Mouse (Mus musculus): Measurements from ENCODE around the gene Alkbh4. TPM values are rescaled to one million over a fixed set of nuclear protein-coding genes. Genes with fewer than 3 reads are reported as not detected.

Gene Alkbh4
- polyA plus RNA-seq, 1 experiment from 2014 or later, result 25.6 TPM

- Histone ChIP-seq H3K36me3 (replicated peaks) (peaks cover 18% of the 10 kb centered on the region), H3K27me3 (ENCODE audit: poor library complexity, severe bottlenecking) (peaks cover 17% of the 10 kb centered on the region), H3K9me3 (peaks cover 4% of the 10 kb centered on the region; the same call in 1 of the 2 replicates), H3K27ac (no peak overlapping the region), H3K4me1 (peaks cover 20% of the 10 kb centered on the region), H3K4me3 (no peak overlapping the region)
- DNase-seq (ENCODE audit: extremely low spot score, low spot score), result no peak
- WGBS, result 84% methylated on average over 9 of the region's 9 CpGs
Measured at GRCm38 (mm10) chr5:136172939-136173338, 37.0 kb downstream of the Alkbh4 start.

GRCm38 (mm10) chr5:136173606-136174463, 37.9 kb downstream of the Alkbh4 start:
- Histone ChIP-seq H3K36me3 (replicated peaks) (peaks cover 22% of the 10 kb centered on the region), H3K27me3 (ENCODE audit: poor library complexity, severe bottlenecking) (peaks cover 17% of the 10 kb centered on the region), H3K27ac (no peak overlapping the region), H3K4me3 (no peak overlapping the region), H3K4me1 (peaks cover 20% of the 10 kb centered on the region), H3K9me3 (no peaks in the 10 kb centered on the region)
- 69% methylated on average over 9 of the region's 9 CpGs for WGBS
- no peak for DNase-seq (ENCODE audit: extremely low spot score, low spot score)

- no peak for DNase-seq (ENCODE audit: extremely low spot score, low spot score)
- 87% methylated on average over 5 of the region's 5 CpGs for WGBS
- H3K4me1 ChIP-seq, result no peaks in the 10 kb centered on the region
- no peaks in the 10 kb centered on the region for H3K27me3 ChIP-seq (ENCODE audit: poor library complexity, severe bottlenecking)
- H3K36me3 ChIP-seq (replicated peaks), result peaks cover 79% of the 10 kb centered on the region
- H3K9me3 ChIP-seq, result no peaks in the 10 kb centered on the region
- H3K4me3 ChIP-seq, result no peak overlapping the region
- no peak overlapping the region for H3K27ac ChIP-seq
Measured at GRCm38 (mm10) chr5:136179594-136179993, 43.6 kb downstream of the Alkbh4 start.

GRCm38 (mm10) chr5:136181197-136181596, 45.3 kb downstream of the Alkbh4 start:
- Histone ChIP-seq H3K4me3 (no peak overlapping the region), H3K9me3 (no peaks in the 10 kb centered on the region), H3K4me1 (peaks cover 6% of the 10 kb centered on the region), H3K36me3 (replicated peaks) (peaks cover 95% of the 10 kb centered on the region), H3K27me3 (ENCODE audit: poor library complexity, severe bottlenecking) (no peaks in the 10 kb centered on the region), H3K27ac (no peak overlapping the region)
- no peak for DNase-seq (ENCODE audit: extremely low spot score, low spot score)
- WGBS, result 90% methylated on average over 6 of the region's 6 CpGs

- 89% methylated on average over 6 of the region's 6 CpGs for WGBS
- peaks cover 13% of the 10 kb centered on the region for H3K4me1 ChIP-seq
- H3K36me3 ChIP-seq (replicated peaks), result peaks cover 99% of the 10 kb centered on the region
- no peak overlapping the region for H3K27ac ChIP-seq
- H3K4me3 ChIP-seq, result no peak overlapping the region
- no peak for DNase-seq (ENCODE audit: extremely low spot score, low spot score)
- no peaks in the 10 kb centered on the region for H3K9me3 ChIP-seq
- no peaks in the 10 kb centered on the region for H3K27me3 ChIP-seq (ENCODE audit: poor library complexity, severe bottlenecking)
Measured at GRCm38 (mm10) chr5:136182049-136182448, 46.1 kb downstream of the Alkbh4 start.

- DNase-seq (ENCODE audit: extremely low spot score, low spot score), result no peak
- Histone ChIP-seq H3K27me3 (ENCODE audit: poor library complexity, severe bottlenecking) (no peaks in the 10 kb centered on the region), H3K9me3 (no peaks in the 10 kb centered on the region), H3K27ac (no peak overlapping the region), H3K4me1 (peaks cover 13% of the 10 kb centered on the region), H3K4me3 (no peak overlapping the region), H3K36me3 (replicated peaks) (peaks cover 97% of the 10 kb centered on the region)
- WGBS, result 89% methylated on average over 4 of the region's 4 CpGs
Measured at GRCm38 (mm10) chr5:136182830-136183229, 46.9 kb downstream of the Alkbh4 start.

- H3K27ac ChIP-seq, result no peak overlapping the region
- H3K4me3 ChIP-seq, result no peak overlapping the region
- H3K9me3 ChIP-seq, result no peaks in the 10 kb centered on the region
- H3K36me3 ChIP-seq (replicated peaks), result peaks cover 97% of the 10 kb centered on the region
- DNase-seq (ENCODE audit: extremely low spot score, low spot score), result no peak
- H3K27me3 ChIP-seq (ENCODE audit: poor library complexity, severe bottlenecking), result no peaks in the 10 kb centered on the region
- peaks cover 13% of the 10 kb centered on the region for H3K4me1 ChIP-seq
- WGBS, result 97% methylated on average over 7 of the region's 7 CpGs
Measured at GRCm38 (mm10) chr5:136183766-136184165, 47.8 kb downstream of the Alkbh4 start.

GRCm38 (mm10) chr5:136186723-136187122, 50.8 kb downstream of the Alkbh4 start:
- H3K9me3 ChIP-seq, result no peaks in the 10 kb centered on the region
- DNase-seq (ENCODE audit: extremely low spot score, low spot score), result peak; percentile 27
- peaks cover 97% of the 10 kb centered on the region for H3K36me3 ChIP-seq (replicated peaks)
- no peaks in the 10 kb centered on the region for H3K27me3 ChIP-seq (ENCODE audit: poor library complexity, severe bottlenecking)
- no peak overlapping the region for H3K27ac ChIP-seq
- no peak overlapping the region for H3K4me3 ChIP-seq
- 48% methylated on average over 4 of the region's 4 CpGs for WGBS
- H3K4me1 ChIP-seq, result peaks cover 13% of the 10 kb centered on the region

Small RNAs within 50 kb of the gene (microRNA-seq; reads per million reads assigned to microRNA genes)
- 0.90 reads per million for gene Mir7035

Other genes starting within 250 kb of the Alkbh4 start
- 7.2 and 7.6 TPM in 2 replicates for gene Hspb1, start 248.2 kb upstream of the Alkbh4 start, polyA plus RNA-seq (2016; fragmentation: Nextera tagmentation; extraction: Ambion mirVana)
- 264 and 283 TPM in 2 replicates for gene Ywhag, start 201.5 kb upstream of the Alkbh4 start, polyA plus RNA-seq (2016; fragmentation: Nextera tagmentation; extraction: Ambion mirVana)
- gene Ssc4d, start 161.6 kb upstream of the Alkbh4 start, polyA plus RNA-seq (2016; fragmentation: Nextera tagmentation; extraction: Ambion mirVana), result 1.7 and 1.9 TPM in 2 replicates
- 0.12 TPM in 1 of 2 replicates, not detected in the other for gene Zp3, start 156.0 kb upstream of the Alkbh4 start, polyA plus RNA-seq (2016; fragmentation: Nextera tagmentation; extraction: Ambion mirVana)
- gene Dtx2, start 141.3 kb upstream of the Alkbh4 start, polyA plus RNA-seq (2016; fragmentation: Nextera tagmentation; extraction: Ambion mirVana), result 33.9 and 41.1 TPM in 2 replicates
- 0.09 TPM in 1 of 2 replicates, not detected in the other for gene Upk3b, start 97.7 kb upstream of the Alkbh4 start, polyA plus RNA-seq (2016; fragmentation: Nextera tagmentation; extraction: Ambion mirVana)
- 1.5 and 1.7 TPM in 2 replicates for gene Upk3bl, start 81.7 kb upstream of the Alkbh4 start, polyA plus RNA-seq (2016; fragmentation: Nextera tagmentation; extraction: Ambion mirVana)
- gene Rasa4, start 52.2 kb upstream of the Alkbh4 start, polyA plus RNA-seq (2016; fragmentation: Nextera tagmentation; extraction: Ambion mirVana), result 3.8 and 5.1 TPM in 2 replicates
- gene Polr2j, start 19.5 kb upstream of the Alkbh4 start, polyA plus RNA-seq (2016; fragmentation: Nextera tagmentation; extraction: Ambion mirVana), result 299 and 302 TPM in 2 replicates
- gene Lrwd1, start 72 bp upstream of the Alkbh4 start, polyA plus RNA-seq (2016; fragmentation: Nextera tagmentation; extraction: Ambion mirVana), result 64.3 and 64.8 TPM in 2 replicates
- 7.4 and 7.5 TPM in 2 replicates for gene Orai2, start 34.6 kb downstream of the Alkbh4 start, polyA plus RNA-seq (2016; fragmentation: Nextera tagmentation; extraction: Ambion mirVana)
- 62.3 and 69.2 TPM in 2 replicates for gene Prkrip1, start 62.8 kb downstream of the Alkbh4 start, polyA plus RNA-seq (2016; fragmentation: Nextera tagmentation; extraction: Ambion mirVana)
- gene Sh2b2, start 110.4 kb downstream of the Alkbh4 start, polyA plus RNA-seq (2016; fragmentation: Nextera tagmentation; extraction: Ambion mirVana), result 12.5 and 13.1 TPM in 2 replicates

All from forebrain, embryonic 10.5 days (tissue).